Mouse (Mus musculus) liver, adult 2 months (tissue): ENCODE data around the gene Osbp2. TPM values are rescaled to one million over a fixed set of nuclear protein-coding genes. Genes with fewer than 3 reads are reported as not detected.

Experiments used
- DNase-seq: peaks from one replicate; pipeline ENCODE4 v3.0.0-alpha.2; 2011; ENCODE audit warnings: low read depth, low spot score; ENCODE audit errors: extremely low read depth
- H3K27ac ChIP-seq: fragments of 200-500 bp; replicated peaks from 2 replicates; pipeline ENCODE4 v1.5.1; 2012; ENCODE audit warnings: low read depth, mild to moderate bottlenecking, control low read depth, inconsistent platforms, low read length; ENCODE audit not compliant: insufficient read depth
- H3K27me3 ChIP-seq: fragments of 200-500 bp; 2 replicates; pipeline ENCODE4 v1.6.1; 2012; ENCODE audit warnings: mild to moderate bottlenecking, moderate library complexity, low read length, inconsistent platforms; ENCODE audit not compliant: control insufficient read depth, insufficient read depth
- H3K36me3 ChIP-seq: fragments of 200-500 bp; 2 replicates; pipeline ENCODE4 v1.6.1; 2012; ENCODE audit warnings: low read length, inconsistent platforms; ENCODE audit not compliant: control insufficient read depth, insufficient read depth
- H3K4me1 ChIP-seq: fragments of 200-500 bp; 2 replicates; pipeline ENCODE4 v1.6.1; 2011; ENCODE audit warnings: low read length; ENCODE audit not compliant: control insufficient read depth, insufficient read depth
- H3K4me3 ChIP-seq: fragments of 200-500 bp; 2 replicates; pipeline ENCODE4 v1.5.1; 2011; ENCODE audit warnings: low read depth, mild to moderate bottlenecking, control low read depth, low read length, moderate library complexity; ENCODE audit not compliant: insufficient read depth
- H3K79me2 ChIP-seq: fragments of 200-500 bp; 2 replicates; pipeline ENCODE4 v1.6.1; 2012; ENCODE audit warnings: inconsistent platforms, mild to moderate bottlenecking, low read length, moderate library complexity; ENCODE audit not compliant: control insufficient read depth, insufficient read depth
- H3K9ac ChIP-seq: fragments of 200-500 bp; 2 replicates; pipeline ENCODE4 v1.6.1; 2012; ENCODE audit warnings: low read depth, mild to moderate bottlenecking, control low read depth, inconsistent platforms, low read length
- CTCF ChIP-seq: fragments of 200-500 bp; IDR thresholded peaks from 2 replicates; pipeline ENCODE4 v1.5.1; 2011; ENCODE audit warnings: low read depth, low read length, control low read depth
- POLR2A ChIP-seq: fragments of 200-500 bp; IDR thresholded peaks from 2 replicates; pipeline ENCODE4 v1.6.1; 2011; ENCODE audit warnings: low read length, control low read depth; ENCODE audit not compliant: insufficient read depth; ENCODE audit errors: extremely low read depth
- WGBS: fragments of 180-500 bp; shearing (Covaris S2); methylation state at CpG from one replicate; pipeline ENCODE4 v1.1.7; 2018; 5-methylcytosine and 5-hydroxymethylcytosine counted together
- polyA plus RNA-seq: library from polyadenylated mRNA; depleted of rRNA; stranded (reverse); fragments of >200 nt; gene quantifications from 2 replicates; pipeline ENCODE4 v1.2.3, GENCODE M21; 2012
- total RNA-seq: library from RNA; depleted of rRNA; stranded (reverse); fragments of >200 nt; gene quantifications from 2 replicates; pipeline ENCODE4 v1.2.3, GENCODE M21; 2014

Gene Osbp2
- total and polyA plus RNA-seq, 2 experiments = 0.70 to 1.1 TPM

GRCm38 (mm10) chr11:3895933-3896332 lies 32.2 kb upstream of the Osbp2 start:
- no peak overlapping the region for H3K9ac ChIP-seq
- H3K36me3 ChIP-seq = no peaks in the 10 kb centered on the region
- 0 out of 2 replicates have a peak, but pooled peaks cover 1% of the 10 kb centered on the region for H3K4me1 ChIP-seq
- no peak for TF ChIP-seq POLR2A
- TF ChIP-seq CTCF = no peak
- no peaks in the 10 kb centered on the region for H3K79me2 ChIP-seq
- WGBS = 100% methylated on average over 1 of the region's 1 CpGs
- DNase-seq = no peak
- no peaks in the 10 kb centered on the region for H3K27me3 ChIP-seq
- no peak overlapping the region for H3K4me3 ChIP-seq
- no peak overlapping the region for H3K27ac ChIP-seq

GRCm38 (mm10) chr11:3895458-3895857 lies 31.8 kb upstream of the Osbp2 start:
- 4% methylated on average over 10 of the region's 10 CpGs for WGBS
- DNase-seq = no peak
- no peak overlapping the region for H3K27ac ChIP-seq
- no peak overlapping the region for H3K9ac ChIP-seq
- no peak overlapping the region for H3K4me3 ChIP-seq
- TF ChIP-seq CTCF (no peak), POLR2A (no peak)
- 0 out of 2 replicates have a peak, but pooled peaks cover 1% of the 10 kb centered on the region for H3K4me1 ChIP-seq
- no peaks in the 10 kb centered on the region for H3K27me3 ChIP-seq
- no peaks in the 10 kb centered on the region for H3K36me3 ChIP-seq
- no peaks in the 10 kb centered on the region for H3K79me2 ChIP-seq

- H3K27ac ChIP-seq = no peak within 1 kb of the TSS
- H3K4me1 ChIP-seq = 0 out of 2 replicates have a peak, but pooled peaks cover 1% of the 10 kb centered on the region
- H3K27me3 ChIP-seq = no peaks in the 10 kb centered on the region
- peak within 1 kb of the TSS; percentile 41 for H3K4me3 ChIP-seq
- TF ChIP-seq CTCF (no peak), POLR2A (no peak)
- H3K36me3 ChIP-seq = no peaks in the 10 kb centered on the region
- peak; percentile 68 for DNase-seq
- no peak within 1 kb of the TSS for H3K9ac ChIP-seq
- H3K79me2 ChIP-seq = no peaks in the 10 kb centered on the region
- WGBS = 12% methylated on average over 46 of the region's 46 CpGs
Observed at GRCm38 (mm10) chr11:3894406-3895281, 30.9 kb upstream of the Osbp2 start, which contains the start of the genes 4921536K21Rik and Dusp18. TSS of gene 4921536K21Rik (minus strand) at chr11:3895098. TSS of gene Dusp18 (plus strand) at chr11:3895240.

GRCm38 (mm10) chr11:3893970-3894369 lies 30.3 kb upstream of the Osbp2 start:
- H3K79me2 ChIP-seq = no peaks in the 10 kb centered on the region
- H3K4me3 ChIP-seq = no peak overlapping the region
- WGBS = 89% methylated on average over 6 of the region's 6 CpGs
- H3K27ac ChIP-seq = no peak overlapping the region
- no peak for TF ChIP-seq POLR2A
- no peak for TF ChIP-seq CTCF
- 0 out of 2 replicates have a peak, but pooled peaks cover 1% of the 10 kb centered on the region for H3K4me1 ChIP-seq
- no peak for DNase-seq
- no peaks in the 10 kb centered on the region for H3K27me3 ChIP-seq
- H3K9ac ChIP-seq = no peak overlapping the region
- H3K36me3 ChIP-seq = no peaks in the 10 kb centered on the region

GRCm38 (mm10) chr11:3887331-3887730 lies 23.6 kb upstream of the Osbp2 start:
- Histone ChIP-seq H3K9ac (no peak overlapping the region), H3K4me3 (no peak overlapping the region), H3K27ac (no peak overlapping the region), H3K79me2 (no peaks in the 10 kb centered on the region), H3K36me3 (no peaks in the 10 kb centered on the region), H3K27me3 (no peaks in the 10 kb centered on the region; the same call in 1 of the 2 replicates), H3K4me1 (no peaks in the 10 kb centered on the region)
- no peak for DNase-seq
- WGBS = 67% methylated on average over 5 of the region's 5 CpGs
- TF ChIP-seq POLR2A (no peak), CTCF (no peak)

- no peaks in the 10 kb centered on the region for H3K4me1 ChIP-seq
- 83% methylated on average over 3 of the region's 3 CpGs for WGBS
- H3K9ac ChIP-seq = no peak overlapping the region
- no peak overlapping the region for H3K4me3 ChIP-seq
- H3K79me2 ChIP-seq = no peaks in the 10 kb centered on the region
- no peaks in the 10 kb centered on the region for H3K36me3 ChIP-seq
- no peak for DNase-seq
- H3K27me3 ChIP-seq = no peaks in the 10 kb centered on the region; the same call in 1 of the 2 replicates
- H3K27ac ChIP-seq = no peak overlapping the region
- TF ChIP-seq CTCF (no peak), POLR2A (no peak)
Observed at GRCm38 (mm10) chr11:3883711-3884110, 20.0 kb upstream of the Osbp2 start.
